Mouse (Mus musculus) layer of hippocampus, postnatal 10 days (tissue): ENCODE data around the gene Dclre1b. TPM values are rescaled to one million over a fixed set of nuclear protein-coding genes. Genes with fewer than 3 reads are reported as not detected.
"Not testable (repeated sequence)": the region's sequence is repeated elsewhere in the genome, so short reads cannot be mapped to it uniquely, and the experiment has no call there.

Experiments used
- DNase-seq, 2 experiments: peaks; one replicate each; pipeline ENCODE4 v3.0.0; 2021; ENCODE audit warnings: low spot score in 2 of 2
- long read RNA-seq: library from polyadenylated mRNA; stranded (forward); transcript quantifications from one replicate; pipeline ENCODE4 v2.0.0, GENCODE M21; 2023
- total RNA-seq, 2 experiments: library from RNA; stranded (reverse); gene quantifications; 2 replicates each; pipeline ENCODE4 v1.2.3; 2021

Gene Dclre1b
- total RNA-seq = 1 to 10 TPM; 8.4 to 8.7 TPM
- long read RNA-seq, full-length matches to known transcripts = 4 of 6 reads
- long read RNA-seq, partial matches to known transcripts = 0 of 6 reads
- long read RNA-seq, other reads (novel, unspliced or antisense) = 2 of 6 reads

DNA sequence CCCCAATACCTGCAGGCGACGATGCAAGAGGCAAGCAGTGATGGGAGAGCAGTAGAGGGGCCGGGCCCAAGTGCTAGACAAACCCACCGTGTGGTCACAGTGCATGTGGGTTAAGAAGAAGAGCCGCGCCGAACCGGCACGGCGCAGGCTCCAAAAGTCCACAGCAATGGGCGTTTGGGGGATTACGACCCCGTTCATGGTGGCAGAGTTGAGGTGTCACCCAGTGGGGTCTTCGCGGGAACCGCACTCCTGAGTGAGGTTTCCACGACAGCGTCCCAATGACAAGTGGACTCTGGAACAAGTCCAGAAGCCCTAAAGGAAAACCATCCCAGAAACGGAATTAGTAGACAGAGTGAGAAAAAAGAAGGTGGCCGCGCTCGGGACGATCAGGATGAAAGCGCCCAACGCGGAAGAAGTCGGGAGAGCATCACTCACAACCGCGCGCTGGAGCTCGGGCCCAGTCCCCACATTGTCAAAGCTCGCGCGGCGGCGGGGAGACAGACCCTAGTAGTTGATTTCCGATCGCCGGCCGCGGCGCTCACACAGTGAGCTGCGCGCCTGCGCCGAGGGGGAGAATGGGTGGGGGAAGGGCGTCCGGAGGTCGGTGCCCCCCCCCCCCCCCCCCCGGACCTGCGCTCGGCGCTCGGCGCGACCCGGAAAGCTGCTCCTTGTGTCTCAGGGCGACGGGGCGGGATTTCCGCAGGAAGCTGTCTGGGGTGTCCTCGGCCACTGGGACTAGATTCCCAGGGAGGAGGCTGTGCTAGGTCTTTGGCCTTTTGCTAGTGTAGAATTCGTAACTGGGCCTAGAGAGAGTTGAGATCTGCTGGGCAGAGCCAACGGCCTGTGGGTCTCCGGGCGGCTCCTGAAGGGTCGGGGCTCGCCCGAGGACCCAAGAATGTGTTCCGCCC lies at the start of gene Dclre1b, which contains the start of the genes Ap4b1 and Gm43064:
TSS of gene Dclre1b (minus strand) at position 554 of the 908 bp plus-strand sequence.
TSS of gene Ap4b1 (plus strand) at position 630 of the 908 bp plus-strand sequence.
TSS of gene Gm43064 (plus strand) at position 683 of the 908 bp plus-strand sequence.
- DNase-seq = peak; percentile 88 to 92

DNA sequence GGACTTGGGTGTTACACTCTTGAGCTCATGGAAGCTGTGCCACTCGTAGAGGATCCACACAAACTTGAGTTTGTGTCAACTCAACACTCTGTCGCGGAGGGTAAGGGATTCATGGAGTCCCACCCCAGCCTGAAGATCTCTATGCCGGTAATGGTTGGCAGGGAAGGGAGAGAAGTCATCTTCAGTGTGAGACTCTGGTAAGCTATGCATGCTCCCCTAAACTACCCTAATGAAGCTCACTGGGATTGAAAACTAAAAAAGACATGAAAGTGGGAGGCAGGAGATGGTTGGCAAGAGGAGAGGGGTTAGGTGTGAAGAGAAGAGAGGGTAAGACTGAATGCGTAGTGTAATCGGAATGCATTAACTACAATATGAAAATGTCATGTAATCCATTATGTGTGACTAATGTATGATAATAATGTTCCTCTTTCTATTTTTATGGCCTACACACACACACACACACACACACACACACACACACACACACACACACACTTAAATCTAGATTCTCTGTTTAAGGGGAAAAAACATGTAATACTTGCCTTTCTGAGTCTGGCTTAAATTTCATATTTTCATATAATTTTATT lies 48.8 kb upstream of the Dclre1b start:
- no peak for DNase-seq

DNA sequence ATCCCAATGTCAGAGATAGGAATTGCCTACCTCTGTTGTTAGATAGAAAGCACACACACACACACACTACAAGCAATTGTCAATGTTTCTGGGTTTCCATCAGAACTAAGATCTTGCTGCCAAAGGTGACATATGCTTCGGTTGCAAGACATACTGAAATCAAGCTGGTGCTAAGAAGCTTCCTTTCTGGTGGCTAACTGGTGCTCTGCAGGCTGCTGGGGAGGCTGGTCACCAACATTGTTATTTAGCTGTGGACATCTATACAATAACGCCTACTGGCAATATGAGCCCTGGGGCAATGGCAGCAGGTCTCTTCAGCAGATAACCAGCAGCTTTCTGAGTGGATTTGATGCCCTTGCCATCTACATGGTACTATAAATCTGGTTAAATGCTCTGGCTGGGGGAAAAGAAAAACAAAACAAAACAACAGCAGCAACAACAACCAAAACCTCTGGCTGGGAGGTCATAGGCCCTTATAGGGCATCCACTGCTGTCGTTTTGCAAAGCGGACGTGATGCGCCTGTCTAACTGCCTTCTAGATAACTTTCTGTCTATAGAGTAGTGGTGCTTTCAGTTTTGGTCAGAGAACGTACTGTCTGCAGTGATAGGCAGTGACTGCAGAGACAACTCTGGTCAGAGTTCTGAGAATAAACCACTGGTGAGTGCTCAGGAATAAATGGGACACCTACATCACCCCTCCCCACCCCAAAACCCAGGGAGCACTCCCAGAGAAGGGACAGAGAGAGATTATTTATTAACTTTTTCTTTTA lies 48.0 kb upstream of the Dclre1b start:
- DNase-seq = no peak

DNA sequence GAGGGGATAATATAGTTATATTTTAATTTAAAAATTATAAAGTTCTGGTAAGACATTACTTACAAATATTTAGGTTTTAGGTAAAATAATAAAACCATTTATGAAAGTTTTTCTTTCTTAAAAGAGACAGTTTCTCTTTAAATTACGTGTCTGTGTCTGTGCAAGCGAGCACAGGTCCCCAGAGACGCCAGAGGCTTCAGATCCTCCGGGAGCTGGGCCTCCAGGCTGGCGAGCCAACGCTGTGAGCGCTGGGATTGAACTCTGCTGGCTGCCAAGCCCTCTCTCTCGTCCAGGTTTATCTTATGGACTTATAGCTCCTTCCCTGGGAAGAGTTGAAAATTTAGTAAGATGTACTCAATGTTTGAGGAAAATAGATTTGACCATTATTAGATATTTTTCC lies 44.6 kb upstream of the Dclre1b start:
- no peak for DNase-seq

DNA sequence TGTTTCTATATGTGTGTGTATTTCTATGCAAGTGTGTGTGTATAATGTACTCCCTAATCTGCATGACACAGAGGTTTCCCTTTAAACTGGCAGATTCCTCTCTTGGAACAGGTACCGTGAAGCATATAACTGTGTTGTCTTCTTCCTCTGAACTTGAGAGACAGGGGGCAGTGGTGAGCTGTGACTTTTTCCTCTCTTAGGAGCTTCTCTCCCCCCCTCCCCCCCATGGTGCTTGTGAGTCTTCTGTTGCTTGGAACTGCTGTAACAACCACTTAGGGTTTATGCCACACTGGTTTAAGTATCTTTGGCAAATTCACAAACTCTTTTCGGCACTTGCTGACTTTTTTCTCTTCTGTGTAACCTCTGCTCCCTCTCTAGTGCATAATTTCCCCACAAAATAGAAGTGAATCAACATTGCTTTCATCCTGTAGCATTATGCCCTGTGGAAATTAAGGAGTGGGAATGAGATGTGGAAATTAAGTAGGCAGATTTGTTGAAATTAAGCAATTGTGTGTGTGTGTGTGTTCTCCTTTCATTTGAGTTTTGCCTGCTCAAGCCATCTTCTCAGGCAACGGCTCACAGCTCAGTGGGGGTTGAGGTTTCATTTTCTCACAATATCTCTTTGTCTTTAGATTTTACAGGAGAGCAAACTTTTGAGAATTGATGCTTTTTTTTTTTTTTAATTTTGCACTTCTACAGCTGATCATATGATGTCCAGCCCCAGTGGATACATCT lies 43.5 kb upstream of the Dclre1b start:
- peak; percentile 61 to 63 for DNase-seq

DNA sequence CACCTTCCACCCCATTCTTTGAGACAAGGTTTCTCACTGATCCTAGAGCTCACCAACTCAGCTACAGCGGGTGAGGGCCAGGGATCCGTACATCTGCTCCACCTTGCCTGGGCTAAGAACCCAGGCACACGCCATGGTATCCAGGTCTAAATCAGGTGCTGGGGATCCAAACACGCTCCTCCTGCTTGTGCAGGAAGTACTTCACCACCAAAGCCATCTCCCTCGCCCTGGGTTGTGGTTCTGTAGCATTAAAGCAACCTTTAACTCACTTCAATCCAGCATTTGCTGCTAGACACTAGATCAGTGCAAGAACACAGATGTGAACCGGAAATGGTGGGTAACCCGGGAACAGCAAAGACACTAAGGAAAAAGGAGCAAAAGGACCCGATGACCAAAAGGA lies 42.6 kb upstream of the Dclre1b start:
- DNase-seq = no peak

DNA sequence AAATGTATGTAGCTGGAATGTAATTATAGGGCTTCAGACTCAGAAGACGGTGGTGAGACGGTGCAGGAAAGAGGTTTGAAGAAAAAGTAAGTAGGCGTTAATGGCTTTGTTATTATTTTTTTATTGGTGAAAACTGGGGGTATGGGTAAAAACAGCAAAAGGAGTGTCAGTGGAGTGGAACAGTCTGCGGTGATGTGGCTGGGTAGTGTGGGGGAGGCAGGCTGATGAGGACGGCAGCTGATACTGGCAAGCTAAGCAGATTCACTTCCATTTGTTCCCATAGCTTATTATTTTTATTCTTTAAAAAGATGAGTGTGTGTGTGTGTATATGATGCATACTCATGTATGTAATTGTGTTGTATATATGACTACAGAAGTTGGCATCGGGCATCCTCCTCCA lies 42.2 kb upstream of the Dclre1b start:
- no peak for DNase-seq

DNA sequence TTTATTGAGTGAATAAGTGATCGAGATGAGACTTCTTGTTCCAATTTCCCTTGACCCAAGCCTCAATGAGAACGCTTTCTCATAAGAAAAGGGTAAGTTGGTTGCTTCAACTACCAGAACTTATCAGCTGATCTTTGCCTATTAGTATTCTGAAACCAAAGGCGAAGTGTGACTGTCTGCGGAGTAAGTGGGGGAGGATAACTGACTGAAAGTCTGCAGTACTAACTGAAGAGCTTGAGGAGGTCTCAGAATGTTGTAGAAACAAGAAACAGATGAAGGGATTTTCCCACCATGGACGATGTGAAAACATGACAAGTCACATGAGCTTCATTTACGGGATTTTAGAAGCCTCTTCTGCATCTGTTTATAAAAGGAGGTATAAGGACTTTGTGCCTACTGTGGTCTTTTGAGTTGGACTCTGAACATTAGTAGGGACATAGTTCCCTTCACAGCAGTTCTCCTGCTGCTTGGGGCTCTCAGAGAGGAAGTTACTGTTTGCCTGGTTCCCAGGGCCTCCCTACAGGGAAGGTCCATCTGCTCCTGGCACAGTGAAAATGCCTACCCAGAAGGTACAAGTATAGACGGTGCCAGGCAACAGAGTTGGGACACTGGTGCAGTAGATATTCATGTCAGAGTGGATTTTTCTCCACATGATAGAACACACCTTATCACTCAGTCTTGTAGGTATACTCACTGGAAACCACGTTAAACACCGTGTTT lies 41.6 kb upstream of the Dclre1b start:
- DNase-seq = no peak

DNA sequence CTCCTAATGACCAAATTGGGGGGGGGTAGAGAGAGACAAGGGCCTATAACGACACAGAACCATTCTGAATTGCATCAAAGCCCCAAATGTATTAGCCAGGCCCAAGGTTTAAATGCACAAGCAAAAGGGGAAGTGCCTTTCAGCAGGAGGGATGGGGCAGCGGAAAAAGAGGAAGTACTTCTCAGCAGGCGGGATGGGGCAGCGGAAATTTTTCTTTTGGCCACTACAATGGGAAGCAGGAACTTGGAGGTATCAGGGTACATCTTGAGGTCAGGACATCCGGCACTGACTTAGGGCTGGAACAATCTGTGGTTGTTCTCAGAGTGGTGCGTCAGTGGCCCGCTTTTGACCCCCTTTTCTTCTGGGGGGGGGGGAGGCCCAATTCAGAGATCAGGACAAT lies 31.7 kb upstream of the Dclre1b start:
- DNase-seq = not testable (repeated sequence)

DNA sequence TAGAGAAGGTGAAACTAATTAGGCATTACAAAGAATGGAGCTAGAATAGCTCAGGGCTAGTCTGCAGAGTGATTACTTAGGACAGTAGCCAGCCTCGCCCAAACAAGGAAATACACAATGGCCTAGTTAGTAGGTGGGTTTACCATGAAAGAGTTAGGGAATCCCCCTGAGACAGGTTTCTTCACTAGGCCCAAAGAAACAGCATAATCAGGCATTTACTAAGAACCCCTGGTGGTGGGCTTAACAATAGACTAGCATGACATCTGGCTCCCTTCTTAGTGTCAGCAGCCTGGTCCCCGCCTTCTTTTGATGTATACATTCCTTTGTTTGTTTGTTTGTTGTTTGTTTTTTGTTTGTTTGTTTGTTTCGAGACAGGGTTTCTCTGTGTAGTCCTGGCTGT lies 31.0 kb upstream of the Dclre1b start:
- DNase-seq = not testable (repeated sequence)

DNA sequence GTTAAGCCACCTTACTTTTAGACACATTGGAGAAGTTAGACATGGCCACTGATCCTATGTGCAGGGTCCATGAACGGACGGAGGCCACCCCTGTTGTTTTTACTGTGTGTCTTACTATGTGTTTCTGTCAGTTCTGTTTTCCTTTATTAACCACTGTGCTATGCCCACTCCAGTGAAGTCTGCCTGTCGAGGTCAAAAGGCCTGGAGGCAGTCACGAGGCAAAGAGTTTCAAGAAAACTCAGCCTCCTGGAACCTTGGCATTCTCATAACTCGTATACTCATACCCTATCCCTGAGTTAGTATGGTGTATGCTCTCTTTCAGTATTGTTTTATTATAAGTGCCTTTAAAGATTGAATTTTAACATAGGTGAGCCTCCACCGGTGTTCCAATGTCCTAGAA lies 30.5 kb upstream of the Dclre1b start:
- no peak for DNase-seq

DNA sequence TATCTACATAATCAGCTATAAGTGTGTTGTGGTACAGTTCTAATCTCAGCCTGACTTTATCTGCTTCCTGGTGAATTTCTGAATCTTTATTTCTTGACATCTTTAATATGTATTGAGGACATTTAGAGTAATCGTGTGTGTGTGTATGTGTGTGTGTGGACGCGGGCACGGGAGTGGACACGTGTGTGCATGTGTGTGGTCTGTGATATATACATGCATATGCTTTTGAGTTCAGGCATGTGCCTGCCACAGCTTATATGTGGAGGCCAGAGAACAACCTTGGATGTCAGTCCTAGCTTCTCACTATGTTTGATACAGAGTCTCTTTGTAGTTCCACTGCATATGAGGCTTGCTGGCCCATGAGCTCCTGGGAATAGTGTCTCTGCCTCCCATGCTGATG lies 27.2 kb upstream of the Dclre1b start:
- no peak for DNase-seq

DNA sequence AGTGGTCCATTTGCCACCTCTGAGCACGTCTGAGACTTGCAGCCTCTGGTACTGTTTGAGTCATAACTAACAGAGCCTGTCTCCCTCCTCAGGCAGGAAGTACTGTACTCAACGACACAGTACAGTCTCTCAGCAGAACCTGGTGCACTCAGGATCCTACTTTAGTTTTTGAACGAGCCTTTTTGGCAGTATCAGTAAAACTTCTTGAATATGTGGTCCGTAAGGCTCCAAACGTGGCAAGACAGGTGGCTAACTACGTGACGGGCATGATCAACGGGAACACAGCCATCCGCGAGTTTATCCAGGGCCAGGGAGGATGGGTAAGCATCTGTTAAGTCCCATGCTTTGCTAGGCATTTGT lies 26.7 kb upstream of the Dclre1b start:
- DNase-seq = no peak

DNA sequence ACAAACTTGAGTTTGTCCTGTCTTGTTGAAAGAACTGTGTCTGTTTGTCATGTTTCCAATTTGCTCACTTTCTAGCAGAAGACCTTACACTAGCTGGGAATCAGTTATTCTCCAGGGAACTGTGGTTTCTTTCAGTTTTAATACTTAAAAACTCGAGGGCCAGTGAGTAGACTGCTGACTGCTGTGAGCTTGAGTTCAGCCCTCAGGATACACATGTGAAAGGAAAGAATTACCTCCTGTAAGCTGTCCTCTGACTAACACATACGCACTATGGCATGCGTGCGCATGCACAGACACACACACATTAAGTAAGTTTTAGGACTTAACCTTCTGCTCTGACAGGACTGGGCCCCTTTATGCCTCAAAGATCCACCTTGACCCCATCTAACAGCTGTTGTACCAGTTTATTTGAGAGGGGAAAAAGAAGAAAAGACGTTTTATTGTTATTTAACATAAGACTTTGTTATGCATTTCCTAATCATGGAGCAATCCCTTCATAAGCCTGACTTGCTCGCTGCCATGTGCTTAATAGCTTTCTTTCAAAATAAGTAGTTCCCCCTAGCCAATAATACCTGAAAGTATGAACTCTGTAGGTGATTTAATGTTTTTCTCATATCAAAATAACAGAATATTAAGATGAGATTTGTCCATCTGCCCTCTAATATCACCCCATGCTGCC lies 26.2 kb upstream of the Dclre1b start:
- no peak for DNase-seq

DNA sequence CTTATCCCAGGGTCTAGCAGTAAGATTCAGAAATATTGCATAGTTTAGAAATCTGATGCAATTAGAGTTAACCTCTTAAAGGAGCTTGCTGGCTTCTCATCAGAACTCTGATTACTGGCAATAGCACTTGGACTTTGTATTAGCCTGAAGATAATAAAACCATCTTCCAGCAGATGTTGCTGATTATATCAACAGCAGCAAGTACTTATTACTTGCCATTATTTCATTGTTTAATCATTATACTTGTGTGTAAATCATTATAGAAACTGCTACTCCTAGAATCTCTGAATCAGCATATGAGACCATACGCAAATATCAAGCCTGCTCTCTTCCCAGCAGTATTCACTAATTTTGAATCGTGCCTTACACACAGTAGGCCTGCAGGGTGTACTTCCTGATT lies 24.8 kb upstream of the Dclre1b start:
- no peak for DNase-seq

DNA sequence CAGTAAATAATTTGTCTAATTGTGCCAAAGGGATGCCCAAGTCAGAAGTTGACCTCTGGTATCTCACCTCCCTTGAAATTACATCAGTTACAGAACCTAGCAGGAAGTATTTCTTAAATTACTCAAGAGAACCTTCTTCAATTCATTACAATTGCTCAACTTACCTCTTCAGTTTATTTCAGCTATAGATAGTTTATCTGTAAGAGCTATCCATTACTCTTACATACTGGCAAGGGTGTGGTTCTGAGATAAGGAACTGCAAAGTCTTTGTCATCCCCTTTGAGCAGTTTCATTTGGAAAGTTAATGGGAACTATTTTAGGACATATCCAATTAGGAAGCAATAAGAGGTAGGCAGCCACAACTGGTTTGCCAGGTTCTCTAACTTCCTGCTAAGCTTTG lies 23.2 kb upstream of the Dclre1b start, which contains the start of gene Bcl2l15:
TSS of gene Bcl2l15 (plus strand) at position 176 of the 400 bp plus-strand sequence.
- DNase-seq = no peak

DNA sequence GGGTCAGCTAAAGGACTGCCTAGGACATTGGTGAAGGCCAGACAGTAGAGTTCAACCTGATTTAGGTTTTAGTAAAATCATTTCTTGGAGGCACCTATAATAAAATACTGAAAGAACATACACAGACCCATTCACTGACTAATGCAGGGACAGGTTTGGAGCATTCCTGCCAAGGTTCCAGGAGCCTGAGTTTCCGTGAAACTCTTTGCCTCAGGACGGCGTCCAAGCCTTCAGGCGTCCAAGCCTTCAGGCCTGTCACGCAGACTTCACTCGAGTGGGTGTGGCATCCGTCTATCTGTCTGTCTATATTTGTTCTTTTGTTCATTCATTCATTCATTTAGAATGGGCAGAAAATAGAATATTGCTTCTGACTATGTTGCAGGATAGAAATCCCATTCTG lies 21.9 kb upstream of the Dclre1b start:
- DNase-seq = no peak

DNA sequence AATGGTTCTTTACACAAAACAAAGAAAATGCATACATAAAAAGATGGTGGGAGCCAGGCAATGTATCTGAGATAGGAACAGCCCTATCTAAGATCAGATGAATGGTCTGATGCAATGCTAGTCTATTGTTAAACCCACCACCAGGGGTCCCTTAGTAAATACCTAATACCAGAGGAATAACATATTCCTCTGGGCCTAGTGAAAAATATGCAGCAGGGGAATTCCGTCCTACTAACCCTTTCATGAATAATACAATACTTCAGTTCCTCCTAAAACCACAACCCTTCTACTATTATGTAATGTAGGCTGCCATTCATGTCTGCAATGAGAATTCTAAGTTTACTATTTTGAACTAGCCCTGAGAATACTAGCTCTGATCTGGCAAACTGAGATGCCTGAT lies 21.4 kb upstream of the Dclre1b start:
- not testable (repeated sequence) for DNase-seq

DNA sequence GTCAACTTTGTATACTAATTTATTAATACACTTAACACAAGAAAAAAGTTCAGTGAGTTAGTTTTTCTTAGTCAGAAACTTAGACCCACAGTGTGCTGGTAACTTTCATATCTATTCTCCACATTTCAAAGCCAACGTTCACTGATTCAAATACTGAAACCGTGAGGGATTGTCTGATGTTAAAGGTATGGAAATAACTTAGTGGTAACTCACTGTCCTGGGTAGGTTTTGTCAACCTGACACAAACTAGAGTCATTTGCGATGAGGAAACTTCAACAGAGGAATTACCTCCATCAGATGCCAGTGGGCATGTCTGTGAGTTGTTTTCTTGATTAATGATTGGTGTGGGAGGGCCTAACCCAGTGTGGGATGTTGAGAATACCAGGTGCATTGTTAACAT lies 19.8 kb upstream of the Dclre1b start:
- DNase-seq = no peak

DNA sequence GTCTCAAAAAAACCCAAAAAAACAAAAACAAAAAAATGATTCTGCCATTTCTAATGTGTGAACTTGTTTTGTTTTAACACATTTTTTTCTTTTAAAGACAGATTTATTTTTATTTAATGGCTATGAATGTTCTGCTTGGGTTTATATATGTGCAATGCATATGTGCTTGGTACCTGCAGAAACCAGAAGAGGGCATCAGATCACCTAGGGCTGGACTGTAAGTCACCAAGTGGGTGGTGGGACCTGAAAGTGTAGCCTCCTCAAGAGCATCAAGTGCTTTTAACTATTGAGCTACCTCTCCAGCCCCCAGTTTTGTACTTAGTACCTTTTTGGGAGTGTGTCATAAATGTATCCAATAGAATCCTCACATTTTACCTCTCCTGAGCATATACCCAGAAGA lies 18.3 kb upstream of the Dclre1b start:
- DNase-seq = no peak
